Mouse (Mus musculus): ENCODE measurements around the gene Aldh3a2.

DNA sequence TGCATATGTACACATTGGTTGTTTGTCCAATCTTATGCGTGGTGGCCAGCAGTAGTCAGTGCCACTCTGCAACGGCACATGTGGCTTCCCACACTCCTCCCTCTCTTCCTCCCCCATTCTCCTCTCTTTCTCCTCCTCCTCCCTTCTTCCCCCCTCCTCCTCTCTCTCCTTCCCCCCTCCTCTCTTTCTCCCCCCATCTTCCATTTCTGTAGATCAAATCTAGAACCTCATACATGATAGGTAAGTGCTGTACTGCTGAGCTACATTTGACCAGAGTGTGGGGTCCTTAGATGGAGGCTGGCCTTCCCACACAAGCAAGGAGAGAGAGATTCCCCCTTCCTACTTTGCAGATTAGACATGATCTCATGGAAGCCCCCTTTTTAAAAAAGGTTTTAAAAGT lies 74.5 kb downstream of the Aldh3a2 start:
- TF ChIP-seq CTCF (conservative IDR thresholded peaks at IDR 0.05; ENCODE audit: low read length) (no peak), POU5F1 (IDR thresholded peaks at IDR 0.05; ENCODE audit: borderline replicate concordance, low read length) (no peak), NANOG (IDR thresholded peaks at IDR 0.05; ENCODE audit: borderline replicate concordance, low read length) (no peak)

Measured in E14TG2a.4 (cell line).